ENCODE assay signal across 11 mouse cellular contexts in genomic region chr12:87380586-87381379, GRCm38 (mm10). TPM values are rescaled to one million over a fixed set of nuclear protein-coding genes. Genes with fewer than 3 reads are reported as not detected.
DNase-seq lines count a peak whose midpoint lies in the region; ATAC-seq and TF ChIP-seq lines count a peak whose summit lies in the region.
"Had no signal": no experiment of that assay in that cellular context is flagged by ENCODE, and none has a peak within 500 bp of the region (broad histone marks: within the 10 kb centered on the region; RNA-seq: fewer than 3 reads in every experiment).

No protein-coding gene starts in this region.

- no peak for TF ChIP-seq POLR2A in kidney, adult 2 months (IDR thresholded peaks at IDR 0.05; ENCODE audit: low read depth, low read length)

- no peaks in the 10 kb centered on the region for H3K36me3 ChIP-seq in kidney, adult 2 months (ENCODE audit: control insufficient read depth, insufficient read depth, low read length)
- H3K36me3 ChIP-seq in liver, embryonic 16.5 days (ENCODE audit: control insufficient read depth, insufficient read depth): no peaks in the 10 kb centered on the region
- H3K36me3 ChIP-seq in midbrain, embryonic 16.5 days (ENCODE audit: control insufficient read depth, insufficient read depth, low read length): no peaks in the 10 kb centered on the region
- H3K36me3 ChIP-seq: embryonic facial prominence, embryonic 13.5 days had no signal

- no peak for TF ChIP-seq CTCF in kidney, adult 2 months (conservative IDR thresholded peaks at IDR 0.05; ENCODE audit: insufficient read depth, insufficient read length, low read depth, low read length)

- no peak overlapping the region for H3K4me2 ChIP-seq in liver, embryonic 16.5 days (ENCODE audit: low read depth, low read length)
- H3K4me2 ChIP-seq in midbrain, embryonic 16.5 days (ENCODE audit: low read length): no peak overlapping the region
- H3K4me2 ChIP-seq: embryonic facial prominence, embryonic 13.5 days had no signal

- H3K27ac ChIP-seq in kidney, adult 2 months (ENCODE audit: insufficient read depth, low read depth, low read length): peak overlapping the region; percentile 69
- no peak overlapping the region for H3K27ac ChIP-seq in liver, embryonic 16.5 days (ENCODE audit: low read length)
- no peak overlapping the region for H3K27ac ChIP-seq in midbrain, embryonic 16.5 days (ENCODE audit: low read length)
- H3K27ac ChIP-seq: embryonic facial prominence, embryonic 13.5 days had no signal

- no peaks in the 10 kb centered on the region for H3K9me3 ChIP-seq in liver, embryonic 16.5 days (replicated peaks; ENCODE audit: control insufficient read depth, low read length)
- H3K9me3 ChIP-seq in midbrain, embryonic 16.5 days (replicated peaks; ENCODE audit: control insufficient read depth, low read length, poor library complexity, severe bottlenecking): no peaks in the 10 kb centered on the region
- H3K9me3 ChIP-seq: embryonic facial prominence, embryonic 13.5 days had no signal

- no peak overlapping the region for H3K9ac ChIP-seq in liver, embryonic 16.5 days (ENCODE audit: low read depth, low read length)
- no peak overlapping the region for H3K9ac ChIP-seq in midbrain, embryonic 16.5 days (ENCODE audit: low read depth, low read length)
- H3K9ac ChIP-seq: embryonic facial prominence, embryonic 13.5 days had no signal

- peak; percentile 48 for DNase-seq in adrenal gland, adult 8-10 months
- no peak for DNase-seq in adrenal gland, postnatal 4 days (ENCODE audit: low spot score in 2 of 2)
- DNase-seq in kidney, adult 2 months: peak; percentile 44
- no peak for DNase-seq in kidney, postnatal 14 days
- no peak for DNase-seq in embryo, embryonic 10.5 days (ENCODE audit: low spot score)
- DNase-seq: cerebellum, adult 11-12 months had no signal

- WGBS in kidney, adult 2 months: 59% methylated on average over 10 of the region's 10 CpGs
- WGBS in liver, embryonic 16.5 days (ENCODE audit: insufficient replicate concordance): 33% methylated on average over 10 of the region's 10 CpGs
- WGBS in midbrain, embryonic 16.5 days: 90% methylated on average over 10 of the region's 10 CpGs

- no peak overlapping the region for H3K4me3 ChIP-seq in kidney, adult 2 months (ENCODE audit: insufficient read depth, low read depth, low read length)
- H3K4me3 ChIP-seq in liver, embryonic 16.5 days (ENCODE audit: low read depth, low read length): no peak overlapping the region
- no peak overlapping the region for H3K4me3 ChIP-seq in midbrain, embryonic 16.5 days (ENCODE audit: low read depth, low read length)
- H3K4me3 ChIP-seq: embryonic facial prominence, embryonic 13.5 days had no signal

- H3K27me3 ChIP-seq in kidney, adult 2 months (replicated peaks; ENCODE audit: control insufficient read depth, insufficient read depth, low read length): no peaks in the 10 kb centered on the region
- no peaks in the 10 kb centered on the region for H3K27me3 ChIP-seq in liver, embryonic 16.5 days (ENCODE audit: control insufficient read depth, insufficient read depth, low read depth, low read length)
- H3K27me3 ChIP-seq in midbrain, embryonic 16.5 days (ENCODE audit: control insufficient read depth, insufficient read depth, low read depth, low read length): no peaks in the 10 kb centered on the region
- H3K27me3 ChIP-seq: embryonic facial prominence, embryonic 13.5 days had no signal

- ATAC-seq in common myeloid progenitor, adult 5-6 weeks (replicated peaks; ENCODE audit: low read depth, poor library complexity, severe bottlenecking): peak; percentile 46
- 0 out of 2 replicates have a peak, but pooled peaks have one; percentile 27 for ATAC-seq in liver, embryonic 16.5 days (ENCODE audit: low read depth)
- ATAC-seq in midbrain, embryonic 16.5 days: no peak
- ATAC-seq: forebrain, embryonic 16.5 days had no signal

- H3K4me1 ChIP-seq in kidney, adult 2 months (ENCODE audit: control insufficient read depth, insufficient read depth, low read length): peaks cover 14% of the 10 kb centered on the region
- H3K4me1 ChIP-seq in liver, embryonic 16.5 days (ENCODE audit: control insufficient read depth, low read depth, low read length): peaks cover 15% of the 10 kb centered on the region
- H3K4me1 ChIP-seq in midbrain, embryonic 16.5 days (ENCODE audit: control insufficient read depth, insufficient read depth, low read length): no peaks in the 10 kb centered on the region

RNA-seq across cellular contexts. Expression of gene Sptlc2, which starts 7.4 kb away (rescaled TPM):
- total RNA-seq in adrenal gland, adult 8-10 months (2022): 100 to 1,000 TPM; 224 to 333 (median 255) TPM
- total RNA-seq in adrenal gland, postnatal 4 days (2021): 100 to 1,000 TPM; 183 to 197 TPM
- polyA plus RNA-seq in kidney, adult 2 months (2012; rRNA removed): 24.8 and 35.0 TPM in 2 replicates
- total RNA-seq in common myeloid progenitor, adult 5-6 weeks (2017): 70.8 and 79.8 TPM in 2 replicates
- polyA plus RNA-seq in liver, embryonic 16.5 days (2015; fragmentation: Nextera tagmentation; extraction: Ambion mirVana): 28.1 and 30.8 TPM in 2 replicates
- polyA plus RNA-seq in midbrain, embryonic 16.5 days (2015; fragmentation: Nextera tagmentation; extraction: Ambion mirVana): 72.8 and 75.0 TPM in 2 replicates

Comparison
In these comparisons a context has a peak if more than half of its experiments do, and no peak if none do; other contexts are left out.
1. DNase-seq: peak in adrenal gland, adult 8-10 months (single experiment) and kidney, adult 2 months (single experiment); none in adrenal gland, postnatal 4 days (0 of 2), kidney, postnatal 14 days (single experiment) and embryo, embryonic 10.5 days (single experiment).